Mouse (Mus musculus): ENCODE measurements around the gene Gm6993.

Gm6993 gene

DNA sequence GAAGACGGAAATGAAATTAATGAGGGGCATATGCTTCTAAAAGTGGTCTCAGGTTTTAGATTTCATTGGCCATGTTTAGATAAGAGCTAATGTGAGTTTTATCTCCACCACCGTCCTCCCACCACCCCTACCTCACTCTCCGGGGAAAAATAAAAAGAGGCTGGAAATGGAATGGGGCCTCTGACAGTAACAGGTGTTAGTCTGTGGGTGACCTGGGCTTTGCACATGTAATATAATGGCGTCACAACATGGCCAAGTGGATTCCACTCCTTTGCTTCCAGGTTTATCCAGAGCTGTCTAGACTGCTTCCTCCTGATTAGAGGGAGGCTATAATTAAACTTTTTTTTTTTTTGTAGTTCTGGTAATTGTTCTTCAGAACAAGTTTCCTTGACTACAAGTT lies 26.8 kb downstream of the Gm6993 start:
- in situ Hi-C loops (cut with MboI; ENCODE audit: low pct_unique_long_range_greater_than_20kb in 1 of 2, low sequenced_read_pairs in 2 of 2, unreplicated experiment in 1 of 2): no loop called here

DNA sequence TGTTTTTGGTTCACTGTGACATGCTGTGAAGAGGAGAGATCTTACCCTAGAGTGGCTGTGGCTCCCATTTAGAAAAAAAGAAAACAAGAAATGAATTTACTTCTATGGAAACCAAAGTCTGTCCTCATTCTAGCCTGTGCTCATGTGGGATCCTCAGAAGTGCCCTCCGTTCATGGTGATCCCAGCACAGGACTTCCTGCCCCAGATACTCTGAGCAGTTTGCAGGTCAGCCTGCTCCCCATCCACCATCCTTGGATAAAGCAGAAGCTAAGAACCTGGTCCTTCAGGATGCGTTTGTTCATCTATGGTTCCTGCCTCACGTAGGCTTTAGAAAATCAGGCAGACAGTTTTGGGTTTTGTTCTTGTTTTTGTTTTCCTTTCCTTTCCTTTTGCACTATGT lies 27.7 kb downstream of the Gm6993 start:
- in situ Hi-C loops (cut with MboI; ENCODE audit: low pct_unique_long_range_greater_than_20kb in 1 of 2, low sequenced_read_pairs in 2 of 2, unreplicated experiment in 1 of 2): no loop called here

DNA sequence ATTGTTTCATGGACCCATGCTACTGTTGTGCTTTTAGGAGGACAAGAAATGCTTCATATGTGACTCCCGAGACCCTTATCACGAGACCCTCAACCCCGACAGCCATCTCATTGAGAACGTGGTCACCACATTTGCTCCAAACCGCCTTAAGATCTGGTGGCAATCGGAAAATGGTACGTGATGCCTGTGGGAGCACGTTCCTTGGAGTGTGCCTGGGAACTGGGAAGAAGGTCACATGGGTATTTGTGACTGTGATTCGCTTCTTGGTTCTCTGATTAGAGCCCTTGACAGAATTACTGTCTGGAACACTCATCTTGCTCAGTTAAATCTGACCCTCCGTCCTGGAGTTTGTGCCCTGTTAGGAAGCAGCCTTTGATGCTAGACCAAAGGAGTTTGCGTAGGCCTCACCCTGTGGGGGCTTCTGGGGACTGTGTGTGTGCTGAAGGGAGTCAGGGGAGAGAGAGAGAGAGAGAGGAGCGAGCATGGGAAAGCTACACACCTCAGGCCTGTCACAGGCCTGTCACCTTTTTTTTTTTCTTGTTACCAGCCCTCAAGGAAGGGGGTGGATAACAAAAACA lies 28.5 kb downstream of the Gm6993 start:
- in situ Hi-C loops (cut with MboI; ENCODE audit: low pct_unique_long_range_greater_than_20kb in 1 of 2, low sequenced_read_pairs in 2 of 2, unreplicated experiment in 1 of 2): no loop called here

DNA sequence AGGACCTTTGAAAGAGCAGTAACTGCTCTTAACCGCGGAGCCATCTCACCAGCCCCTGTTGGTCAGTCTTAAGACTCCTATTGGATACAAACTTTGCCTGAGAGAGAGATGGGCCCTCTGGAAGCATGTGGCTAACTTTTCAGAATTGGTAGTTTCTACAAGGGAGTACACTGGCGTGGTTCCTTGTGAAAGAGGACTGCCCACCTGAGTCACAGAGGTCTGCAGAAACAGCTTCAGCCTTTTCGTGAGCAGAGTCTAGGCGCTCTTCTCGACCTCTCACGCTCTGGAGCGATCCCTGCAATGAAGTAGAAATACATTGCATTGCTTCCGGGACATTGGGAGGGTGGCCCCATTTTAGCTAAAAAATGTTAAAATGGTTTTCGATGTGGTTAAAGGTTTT lies 29.8 kb downstream of the Gm6993 start:
- in situ Hi-C loops (cut with MboI; ENCODE audit: low pct_unique_long_range_greater_than_20kb in 1 of 2, low sequenced_read_pairs in 2 of 2, unreplicated experiment in 1 of 2): no loop called here

DNA sequence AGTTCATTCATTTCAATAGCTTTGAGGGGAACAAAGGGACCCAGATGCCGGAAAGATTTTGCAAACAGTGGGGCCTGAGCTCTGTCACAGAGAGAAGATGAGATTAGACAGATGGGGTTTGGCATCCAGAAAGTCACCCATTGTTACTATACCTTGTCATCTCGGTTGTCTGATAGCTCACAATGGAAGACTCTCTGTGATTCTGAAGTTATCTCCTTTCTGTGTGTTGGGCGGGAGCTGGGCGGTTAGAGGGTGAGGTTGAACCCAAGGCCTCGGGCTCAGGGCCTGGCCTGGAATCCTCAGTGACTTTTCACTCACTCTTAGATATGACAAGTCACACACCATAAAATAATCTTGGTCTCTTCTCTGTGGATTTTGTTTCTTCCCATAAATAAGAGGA lies 30.2 kb downstream of the Gm6993 start:
- in situ Hi-C loops (cut with MboI; ENCODE audit: low pct_unique_long_range_greater_than_20kb in 1 of 2, low sequenced_read_pairs in 2 of 2, unreplicated experiment in 1 of 2): no loop called here

DNA sequence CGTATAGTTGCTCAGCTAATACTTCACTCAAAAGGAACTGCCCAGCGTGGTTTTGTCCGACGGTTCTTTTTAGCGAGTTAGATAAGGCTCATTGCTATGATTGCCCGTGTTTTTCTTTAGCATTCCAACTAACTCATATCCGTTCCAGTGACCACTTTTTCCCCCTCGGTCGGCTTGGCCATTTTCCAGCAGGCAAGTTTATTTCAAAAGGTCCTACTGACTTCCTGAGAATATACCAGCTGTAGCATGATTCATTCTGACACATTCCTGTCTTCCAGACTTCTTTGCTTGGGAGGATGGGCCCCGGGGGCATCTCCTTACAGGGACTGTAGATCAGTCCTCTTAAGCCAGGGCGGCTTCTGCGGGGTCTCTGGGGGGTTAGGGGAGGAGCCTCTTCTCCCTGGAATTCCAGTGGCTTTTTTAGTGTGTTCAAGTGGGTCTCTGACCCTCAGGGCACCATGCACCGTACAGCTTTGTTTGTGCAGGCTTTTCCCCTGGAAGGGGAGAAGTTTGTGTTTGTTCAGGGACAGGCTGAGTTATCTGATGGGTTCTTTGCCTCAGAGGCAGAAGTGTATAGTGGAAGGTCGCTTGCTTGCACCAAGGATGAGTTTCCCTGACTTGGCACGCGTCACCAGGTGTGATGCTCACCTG lies 30.9 kb downstream of the Gm6993 start:
- in situ Hi-C loops (cut with MboI; ENCODE audit: low pct_unique_long_range_greater_than_20kb in 1 of 2, low sequenced_read_pairs in 2 of 2, unreplicated experiment in 1 of 2): no loop called here

DNA sequence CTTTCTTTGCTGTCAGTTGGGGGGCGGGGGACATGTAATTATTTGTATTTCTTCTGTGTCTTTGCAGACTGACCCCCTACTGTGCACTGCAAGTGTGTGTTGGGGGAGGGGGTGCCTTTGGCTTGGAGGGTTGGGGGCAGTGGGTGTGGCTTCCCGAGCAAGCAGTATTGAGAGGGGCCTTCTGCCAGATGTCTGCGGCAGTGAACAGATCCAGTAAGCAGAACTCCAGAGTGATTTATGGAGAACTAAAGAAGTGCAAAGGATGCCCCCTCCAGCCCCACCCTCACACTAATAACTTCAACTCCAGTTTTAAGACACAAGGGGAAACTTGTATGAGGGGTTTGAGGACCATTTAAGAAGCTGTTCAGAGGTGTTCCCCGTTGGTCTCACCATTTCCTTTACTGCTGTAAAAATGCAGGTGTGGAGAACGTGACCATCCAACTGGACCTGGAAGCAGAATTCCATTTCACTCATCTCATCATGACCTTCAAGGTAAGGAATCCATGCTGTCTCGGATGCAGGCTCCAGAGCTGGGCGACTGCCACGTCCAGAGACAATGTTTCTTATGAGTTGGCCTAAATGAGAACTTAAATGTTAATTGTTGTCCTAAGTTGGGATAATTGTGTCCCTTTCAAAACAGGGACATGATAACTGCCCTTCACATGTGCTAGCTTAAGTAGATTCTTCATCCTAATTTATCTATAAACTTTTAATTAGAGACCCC lies 31.6 kb downstream of the Gm6993 start:
- in situ Hi-C loops (cut with MboI; ENCODE audit: low pct_unique_long_range_greater_than_20kb in 1 of 2, low sequenced_read_pairs in 2 of 2, unreplicated experiment in 1 of 2): no loop called here

DNA sequence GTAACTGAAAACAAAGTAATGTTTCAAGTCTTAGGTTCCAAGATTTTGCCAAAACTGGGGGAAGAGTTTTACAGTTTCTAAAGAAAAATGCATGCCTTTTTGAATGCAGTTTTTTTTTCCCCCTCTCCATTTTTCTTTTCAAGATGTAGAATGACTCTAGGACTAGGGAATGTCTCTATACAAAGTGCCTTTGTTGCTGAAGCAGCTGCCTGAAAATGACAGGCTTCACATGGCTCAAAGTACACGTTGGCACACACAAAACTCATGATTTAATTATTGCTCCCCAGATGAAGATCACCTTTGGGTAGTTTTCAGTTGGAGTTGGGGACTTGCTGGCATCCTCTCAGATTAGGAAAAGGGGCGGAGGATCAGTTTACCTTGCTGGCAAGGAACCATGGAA lies 32.3 kb downstream of the Gm6993 start:
- in situ Hi-C loops (cut with MboI; ENCODE audit: low pct_unique_long_range_greater_than_20kb in 1 of 2, low sequenced_read_pairs in 2 of 2, unreplicated experiment in 1 of 2): no loop called here

DNA sequence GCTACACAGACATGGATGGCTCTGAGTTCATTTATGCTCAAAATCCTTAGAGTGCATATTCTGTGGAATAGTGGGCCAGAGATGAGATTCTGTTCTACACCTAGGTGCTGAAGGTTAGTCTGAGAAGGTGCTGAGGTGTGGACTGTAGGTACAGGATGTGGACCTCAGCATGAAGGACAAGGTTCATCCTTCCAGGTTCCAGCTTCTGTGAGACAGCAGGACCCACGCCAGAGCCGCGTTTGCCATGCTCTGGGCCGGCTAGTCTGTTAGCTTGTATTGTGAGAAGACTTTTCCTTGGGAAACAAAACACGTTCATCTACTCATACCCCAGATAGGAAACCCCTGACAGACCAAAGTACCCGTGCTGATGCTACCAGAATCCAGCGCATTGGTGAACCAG lies 33.1 kb downstream of the Gm6993 start:
- in situ Hi-C loops (cut with MboI; ENCODE audit: low pct_unique_long_range_greater_than_20kb in 1 of 2, low sequenced_read_pairs in 2 of 2, unreplicated experiment in 1 of 2): no loop called here

DNA sequence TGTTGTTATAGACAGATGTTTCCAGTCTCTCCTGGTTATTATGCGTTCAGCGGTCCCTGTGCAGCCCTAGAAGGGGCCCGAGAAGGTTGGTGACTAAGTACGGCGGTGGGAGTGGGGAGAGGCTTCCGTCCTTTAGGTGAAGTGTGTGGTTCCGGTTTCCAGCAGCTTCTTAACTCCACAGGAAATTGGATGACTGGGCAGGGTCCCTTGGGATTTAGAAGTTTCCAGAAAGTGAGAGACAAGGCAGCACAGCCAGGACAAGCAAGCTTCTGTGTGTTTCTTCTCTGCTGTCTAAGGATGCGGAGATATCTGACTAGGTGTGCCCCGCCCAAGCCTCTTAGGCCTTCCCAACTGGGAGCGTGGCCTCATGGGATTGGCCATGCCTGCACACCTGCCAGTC lies 34.8 kb downstream of the Gm6993 start:
- in situ Hi-C loops (cut with MboI; ENCODE audit: low pct_unique_long_range_greater_than_20kb in 1 of 2, low sequenced_read_pairs in 2 of 2, unreplicated experiment in 1 of 2): no loop called here

DNA sequence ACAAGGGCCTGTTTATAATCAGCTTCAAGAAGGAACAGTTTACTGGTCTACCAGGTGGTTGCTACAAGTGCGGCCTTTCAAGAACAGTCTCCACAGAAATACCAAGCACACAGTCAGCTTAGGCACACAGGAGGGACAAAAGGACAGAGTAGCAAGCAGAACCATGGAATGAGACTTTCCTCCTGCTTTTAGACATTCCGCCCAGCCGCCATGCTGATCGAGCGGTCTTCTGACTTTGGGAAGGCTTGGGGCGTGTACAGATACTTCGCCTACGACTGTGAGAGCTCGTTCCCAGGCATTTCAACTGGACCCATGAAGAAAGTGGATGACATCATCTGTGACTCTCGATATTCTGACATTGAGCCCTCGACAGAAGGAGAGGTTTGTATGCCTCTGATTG lies 37.7 kb downstream of the Gm6993 start:
- in situ Hi-C loops (cut with MboI; ENCODE audit: low pct_unique_long_range_greater_than_20kb in 1 of 2, low sequenced_read_pairs in 2 of 2, unreplicated experiment in 1 of 2): no loop called here

DNA sequence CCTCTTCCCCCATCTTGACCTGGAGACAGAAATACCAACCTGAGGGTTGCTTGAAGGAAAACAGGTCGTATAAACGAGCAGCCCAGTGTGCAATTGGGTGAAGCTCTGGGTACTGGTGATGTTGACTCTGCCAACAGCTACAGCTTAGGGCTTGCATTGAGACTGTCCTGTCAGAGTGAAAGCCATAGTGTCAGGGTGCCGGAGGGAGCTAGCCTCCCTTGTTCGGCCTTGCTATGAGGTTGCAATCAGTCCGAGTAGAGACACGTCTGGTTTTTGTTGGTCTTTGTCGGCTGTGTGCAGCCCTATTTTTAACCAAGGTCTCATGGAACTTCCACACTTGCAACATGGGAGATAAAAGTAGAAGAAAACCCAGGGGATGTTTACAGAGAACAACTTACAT lies 39.7 kb downstream of the Gm6993 start:
- in situ Hi-C loops (cut with MboI; ENCODE audit: low pct_unique_long_range_greater_than_20kb in 1 of 2, low sequenced_read_pairs in 2 of 2, unreplicated experiment in 1 of 2): no loop called here

DNA sequence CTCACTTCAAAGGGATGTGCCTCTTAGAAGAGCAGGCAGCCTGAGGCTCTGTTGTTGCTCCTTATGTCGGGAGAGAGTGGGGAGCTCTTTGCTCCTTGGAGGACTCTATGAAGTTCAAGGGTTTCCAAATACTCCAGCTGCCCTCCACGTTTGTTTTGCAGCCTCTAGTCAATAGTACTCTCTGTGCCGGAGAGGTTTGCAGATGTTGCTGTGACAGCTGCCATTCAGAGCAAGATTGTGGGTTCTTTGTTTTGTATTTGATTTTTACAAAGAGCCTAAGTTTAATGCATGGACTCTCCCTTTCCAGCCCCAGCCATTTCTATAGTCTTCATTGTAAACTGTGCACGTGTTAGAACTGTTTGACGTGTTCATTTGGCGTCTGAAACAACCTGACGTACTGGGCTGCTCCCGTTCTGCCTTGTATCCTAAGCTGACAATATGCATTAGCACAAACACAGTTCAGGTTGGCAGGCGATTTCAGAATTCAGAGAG lies 40.6 kb downstream of the Gm6993 start:
- in situ Hi-C loops (cut with MboI; ENCODE audit: low pct_unique_long_range_greater_than_20kb in 1 of 2, low sequenced_read_pairs in 2 of 2, unreplicated experiment in 1 of 2): no loop called here

DNA sequence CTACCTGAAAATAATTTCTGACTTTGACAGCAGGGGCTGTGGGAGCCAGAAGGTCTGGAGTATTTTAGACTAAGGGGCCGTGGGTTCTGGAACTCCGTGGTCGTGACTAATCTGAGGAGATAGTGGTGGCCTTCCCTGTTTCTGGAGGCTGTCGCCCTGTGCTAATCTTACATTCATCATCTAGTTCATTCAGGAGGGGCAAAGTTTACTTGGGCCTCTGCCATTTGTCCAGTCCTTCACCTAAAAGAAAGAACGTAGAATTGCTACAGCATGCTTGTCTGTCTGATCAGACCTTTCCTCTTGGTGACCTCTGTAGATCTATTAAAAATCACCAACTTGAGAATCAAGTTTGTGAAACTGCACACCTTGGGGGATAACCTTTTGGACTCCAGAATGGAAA lies 41.7 kb downstream of the Gm6993 start:
- in situ Hi-C loops (cut with MboI; ENCODE audit: low pct_unique_long_range_greater_than_20kb in 1 of 2, low sequenced_read_pairs in 2 of 2, unreplicated experiment in 1 of 2): no loop called here

DNA sequence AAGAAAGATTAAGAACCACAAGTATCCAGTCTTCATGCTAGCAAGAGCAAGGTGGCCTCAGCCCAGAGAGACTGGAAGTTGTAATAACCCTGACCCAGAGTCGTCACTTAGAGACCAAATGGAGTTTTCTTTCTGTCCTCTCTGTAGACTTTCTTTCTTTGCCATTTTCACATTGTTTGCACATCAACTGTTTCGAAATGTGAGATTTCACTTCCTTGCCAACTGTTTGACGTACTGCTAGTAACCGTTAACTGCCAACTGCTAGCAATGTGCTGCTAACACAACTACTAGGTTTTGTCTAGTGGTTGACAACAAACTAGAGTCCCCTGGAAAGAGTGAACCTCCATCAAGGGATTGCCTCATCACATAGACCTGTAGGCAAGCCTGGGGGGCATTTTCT lies 42.6 kb downstream of the Gm6993 start:
- in situ Hi-C loops (cut with MboI; ENCODE audit: low pct_unique_long_range_greater_than_20kb in 1 of 2, low sequenced_read_pairs in 2 of 2, unreplicated experiment in 1 of 2): no loop called here

DNA sequence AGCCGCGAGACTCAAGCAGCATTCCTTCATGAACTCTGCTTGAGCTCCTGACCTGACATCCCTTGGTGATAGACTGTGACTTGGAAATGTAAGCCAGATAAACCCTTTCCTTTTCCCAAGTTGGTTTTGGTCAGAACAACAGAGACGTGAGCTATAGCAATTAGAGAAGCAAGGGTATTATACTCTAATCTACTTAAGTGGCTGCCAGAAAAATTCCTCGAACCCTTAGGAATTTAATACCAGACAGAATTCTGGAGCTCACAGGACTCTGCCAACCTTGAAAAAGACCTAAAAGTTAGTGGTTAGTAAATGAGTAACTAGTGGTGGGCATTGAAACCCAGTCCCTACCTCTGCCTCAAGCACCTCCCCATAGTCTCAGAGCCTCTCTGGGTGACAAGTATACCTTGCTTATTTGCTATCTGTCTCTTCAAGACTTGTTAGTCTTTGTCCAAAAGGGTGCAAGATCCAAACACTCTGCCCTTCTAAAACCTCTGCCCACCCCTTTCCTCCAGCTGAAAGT lies 43.1 kb downstream of the Gm6993 start:
- in situ Hi-C loops (cut with MboI; ENCODE audit: low pct_unique_long_range_greater_than_20kb in 1 of 2, low sequenced_read_pairs in 2 of 2, unreplicated experiment in 1 of 2): no loop called here

DNA sequence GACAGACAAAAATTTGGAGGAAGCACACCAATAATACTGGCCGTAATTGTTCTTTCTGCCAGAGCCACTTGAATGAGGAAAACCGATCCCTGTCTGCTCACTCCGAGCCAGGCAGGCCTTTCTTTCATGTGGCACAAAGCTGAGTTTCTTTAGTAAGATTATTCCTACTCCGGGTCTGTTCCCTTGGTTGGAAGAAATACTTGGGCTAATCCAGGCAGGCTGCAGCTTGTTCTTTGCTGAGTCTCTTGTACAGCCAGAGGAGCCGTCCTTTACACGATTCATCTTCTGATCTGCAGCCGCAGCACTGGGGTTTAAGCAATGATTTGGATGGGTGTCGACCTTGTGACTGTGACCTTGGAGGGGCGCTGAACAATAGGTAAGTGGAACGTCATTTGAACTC lies 48.5 kb downstream of the Gm6993 start:
- in situ Hi-C loops (cut with MboI; ENCODE audit: low pct_unique_long_range_greater_than_20kb in 1 of 2, low sequenced_read_pairs in 2 of 2, unreplicated experiment in 1 of 2): no loop called here

Measured in mouse embryonic stem cell (cell line).